Mouse (Mus musculus) B cell, adult (primary cell): Measurements from ENCODE around the gene Tmem37. TPM values are rescaled to one million over a fixed set of nuclear protein-coding genes. Genes with fewer than 3 reads are reported as not detected.

Experiments
- total RNA-seq: library from RNA; stranded (reverse); gene quantifications from 4 replicates; pipeline ENCODE4 v1.2.4, GENCODE M21; 2023; ENCODE audit not compliant: inconsistent age

Tmem37 gene
- not detected in 4 replicates for total RNA-seq

DNA sequence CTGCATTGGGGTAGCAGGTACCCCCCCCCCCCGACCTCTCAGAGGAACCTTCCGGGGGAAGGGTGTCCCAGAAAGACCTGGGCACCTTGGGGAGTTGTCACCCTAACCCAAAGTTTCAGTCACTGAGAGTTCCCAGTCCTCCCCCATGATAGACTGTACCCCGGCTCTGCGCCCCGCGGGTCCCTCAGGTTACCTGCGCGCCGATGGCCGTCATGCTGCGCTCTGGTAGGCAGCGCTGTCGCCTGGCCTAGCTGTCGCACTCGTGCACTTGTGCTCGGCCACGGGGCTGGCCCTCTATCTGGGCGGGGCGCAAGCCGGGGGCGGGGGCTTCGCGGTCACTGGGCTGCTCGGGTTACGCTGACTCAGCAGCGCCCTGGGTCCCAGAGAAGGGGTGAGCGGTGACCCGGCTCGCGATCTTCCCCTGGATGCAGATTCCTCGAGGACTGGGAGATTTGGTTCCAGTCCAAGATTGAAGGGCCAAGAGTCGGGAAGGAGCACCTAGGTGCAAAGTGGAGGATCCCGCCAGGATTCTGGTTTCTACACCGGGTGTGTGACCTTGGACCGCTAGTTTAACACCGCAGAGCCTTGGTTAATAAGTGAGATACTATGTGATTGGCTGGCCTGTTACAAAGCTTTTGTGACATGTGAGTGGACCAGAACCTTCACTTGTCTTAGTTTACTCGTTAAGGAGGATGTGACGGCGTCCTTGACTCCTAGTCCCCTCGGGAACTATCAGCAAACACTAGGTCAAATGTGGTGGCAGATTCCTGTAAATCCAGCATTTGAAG is at the start of gene Tmem37:
Tmem37 (minus strand) TSS at position 556 of the 788 bp plus-strand sequence.

DNA sequence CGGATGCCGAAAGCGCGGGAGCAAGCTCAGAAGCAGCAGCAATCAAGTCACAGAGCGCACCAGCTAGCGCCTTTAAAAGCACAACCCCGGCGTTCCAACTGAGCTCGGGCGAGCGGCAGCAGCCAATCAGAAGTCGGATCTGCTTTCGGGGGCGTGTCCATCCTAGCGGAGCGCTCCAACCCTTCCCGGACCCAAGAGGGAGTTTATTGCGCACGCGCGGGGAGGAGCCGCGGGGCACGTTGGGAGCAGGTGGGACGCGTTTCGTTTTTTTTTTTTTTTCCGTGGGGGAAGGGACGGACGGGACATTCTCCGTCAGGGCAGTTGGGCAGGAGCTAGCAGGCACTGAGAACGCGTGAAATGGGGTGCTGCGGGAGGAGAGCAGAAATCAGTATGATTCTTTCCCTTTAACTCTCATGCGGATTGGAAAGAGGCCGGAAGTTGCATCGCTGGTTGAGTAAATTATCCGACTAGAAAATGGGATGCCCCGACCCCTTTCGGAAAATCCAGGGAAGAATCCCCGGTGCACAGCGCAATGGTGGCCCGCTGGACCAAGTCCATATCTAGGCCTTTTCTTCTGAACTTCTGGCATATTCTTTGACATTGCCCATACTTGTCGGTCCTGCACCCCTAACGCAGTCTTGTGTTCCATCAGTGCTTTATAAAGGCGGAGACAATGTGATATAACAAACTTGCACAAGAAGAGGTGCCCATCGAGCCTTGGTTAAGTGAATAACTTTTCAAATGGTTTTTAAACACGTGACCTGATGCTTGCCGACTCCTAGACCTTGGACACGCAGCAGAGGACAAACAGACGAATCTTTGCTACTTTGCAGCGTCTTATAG is 47.3 kb upstream of the Tmem37 start, which contains the start of the genes Dbi and 3110009E18Rik:
Dbi (minus strand) TSS at position 110 of the 843 bp plus-strand sequence.
3110009E18Rik (plus strand) TSS at position 219 of the 843 bp plus-strand sequence.

Other genes starting within 250 kb of the Tmem37 start
- gene Ptpn4, start 236.5 kb downstream of the Tmem37 start, total RNA-seq: 32.0 to 35.8 TPM (median 32.5 TPM) in 4 replicates
- 3.3 to 3.6 TPM (median 3.5 TPM) in 4 replicates for gene Tmem177, start 160.9 kb downstream of the Tmem37 start, total RNA-seq
- gene Cfap221, start 76.8 kb downstream of the Tmem37 start, total RNA-seq: not detected in 4 replicates
- gene Sctr, start 67.2 kb downstream of the Tmem37 start, total RNA-seq: not detected in 4 replicates
- gene Dbi, start 47.0 kb upstream of the Tmem37 start, total RNA-seq: 31.7 to 41.6 TPM (median 37.9 TPM) in 4 replicates
- 19.2 to 22.9 TPM (median 20.1 TPM) in 4 replicates for gene 3110009E18Rik, start 47.1 kb upstream of the Tmem37 start, total RNA-seq
- gene Steap3, start 198.6 kb upstream of the Tmem37 start, total RNA-seq: 1.9 to 3.3 TPM (median 2.6 TPM) in 4 replicates